Mouse (Mus musculus) neural tube, embryonic 12.5 days (tissue): ENCODE measurements around the gene Cfd. TPM values are rescaled to one million over a fixed set of nuclear protein-coding genes. Genes with fewer than 3 reads are reported as not detected.
A peak's percentile ranks its signal among the peaks of the same experiment; 100 is the strongest.

Experiments used
- ATAC-seq: fragments of 200-750 bp; cut with Nextera tagmentation; 2 replicates; pipeline ENCODE4 v1.8.0; 2017; ENCODE audit warnings: low read depth, mild to moderate bottlenecking, moderate TSS enrichment, moderate library complexity; ENCODE audit not compliant: low FRiP score
- H3K27ac ChIP-seq: fragments of 300-500 bp; sonication (generic); 2 replicates; pipeline ENCODE4 v1.5.1; 2016
- H3K27me3 ChIP-seq: fragments of 300-500 bp; sonication (generic); replicated peaks from 2 replicates; pipeline ENCODE4 v1.6.1; 2016; ENCODE audit warnings: mild to moderate bottlenecking
- H3K36me3 ChIP-seq: fragments of 300-500 bp; sonication (generic); 2 replicates; pipeline ENCODE4 v1.6.1; 2016; ENCODE audit warnings: mild to moderate bottlenecking
- H3K4me1 ChIP-seq: fragments of 300-500 bp; sonication (generic); 2 replicates; pipeline ENCODE4 v1.6.1; 2016
- H3K4me2 ChIP-seq: fragments of 300-500 bp; sonication (generic); replicated peaks from 2 replicates; pipeline ENCODE4 v1.6.1; 2016; ENCODE audit warnings: mild to moderate bottlenecking
- H3K4me3 ChIP-seq: fragments of 300-500 bp; sonication (generic); 2 replicates; pipeline ENCODE4 v1.5.1; 2016
- H3K9ac ChIP-seq: fragments of 300-500 bp; sonication (generic); 2 replicates; pipeline ENCODE4 v1.6.1; 2016; ENCODE audit warnings: mild to moderate bottlenecking
- H3K9me3 ChIP-seq: fragments of 300-500 bp; sonication (generic); 2 replicates; pipeline ENCODE4 v1.6.1; 2016; ENCODE audit warnings: mild to moderate bottlenecking
- WGBS: fragments of 180-500 bp; shearing (Covaris S2); methylation state at CpG from one replicate; pipeline ENCODE4 v1.1.7; 2016; 5-methylcytosine and 5-hydroxymethylcytosine counted together
- polyA plus RNA-seq: library from polyadenylated mRNA; unstranded; fragments of >200 nt; fragmentation: Nextera tagmentation; extraction: Ambion mirVana; gene quantifications from 2 replicates; pipeline ENCODE4 v1.2.1, GENCODE M21; 2016

Gene Cfd
- polyA plus RNA-seq, 1 experiment from 2014 or later: not detected

- Histone ChIP-seq H3K4me3 (no peak overlapping the region), H3K9me3 (no peaks in the 10 kb centered on the region), H3K4me2 (no peak overlapping the region), H3K9ac (no peak overlapping the region), H3K27me3 (peaks cover 17% of the 10 kb centered on the region), H3K4me1 (peaks cover 12% of the 10 kb centered on the region), H3K36me3 (peaks cover 48% of the 10 kb centered on the region), H3K27ac (no peak overlapping the region)
- 88% methylated on average over 13 of the region's 13 CpGs for WGBS
- no peak for ATAC-seq
Observed at GRCm38 (mm10) chr10:79896814-79897213, 6.2 kb downstream of the Cfd start.

- H3K27me3 ChIP-seq: peaks cover 17% of the 10 kb centered on the region
Observed at GRCm38 (mm10) chr10:79897316-79898245, 6.9 kb downstream of the Cfd start.

GRCm38 (mm10) chr10:79900951-79901410, 10.3 kb downstream of the Cfd start:
- WGBS: 8% methylated on average over 2 of the region's 2 CpGs
- Histone ChIP-seq H3K9me3 (no peaks in the 10 kb centered on the region), H3K27me3 (peaks cover 14% of the 10 kb centered on the region; the same call in 1 of the 2 replicates), H3K36me3 (peaks cover 61% of the 10 kb centered on the region), H3K27ac (no peak overlapping the region), H3K4me3 (no peak overlapping the region), H3K9ac (peak overlapping the region; percentile 3; the same call in 1 of the 2 replicates), H3K4me1 (peaks cover 12% of the 10 kb centered on the region), H3K4me2 (0 out of 2 replicates have a peak overlapping the region, but pooled peaks have one; percentile 7)
- peak; percentile 69 for ATAC-seq

More at GRCm38 (mm10) chr10:79897316-79898245, 6.9 kb downstream of the Cfd start:
- 51% methylated on average over 20 of the region's 20 CpGs for WGBS
- no peak overlapping the region for H3K4me3 ChIP-seq
- H3K36me3 ChIP-seq: peaks cover 52% of the 10 kb centered on the region
- H3K4me1 ChIP-seq: peaks cover 12% of the 10 kb centered on the region
- no peak overlapping the region for H3K9ac ChIP-seq
- H3K27ac ChIP-seq: no peak overlapping the region
- no peak overlapping the region for H3K4me2 ChIP-seq
- no peak for ATAC-seq
- H3K9me3 ChIP-seq: no peaks in the 10 kb centered on the region

- Histone ChIP-seq H3K9me3 (no peaks in the 10 kb centered on the region), H3K9ac (no peak overlapping the region), H3K4me1 (0 out of 2 replicates have a peak, but pooled peaks cover 5% of the 10 kb centered on the region), H3K27ac (no peak overlapping the region), H3K4me3 (no peak overlapping the region), H3K4me2 (no peak overlapping the region), H3K36me3 (peaks cover 52% of the 10 kb centered on the region), H3K27me3 (no peaks in the 10 kb centered on the region)
- whole genome bisulfite sequencing: 95% methylated on average over 9 of the region's 9 CpGs
- no peak for ATAC-seq
Observed at GRCm38 (mm10) chr10:79906712-79907111, 16.1 kb downstream of the Cfd start.

- Histone ChIP-seq H3K4me3 (no peak overlapping the region), H3K27me3 (no peaks in the 10 kb centered on the region), H3K4me2 (no peak overlapping the region), H3K9ac (no peak overlapping the region), H3K4me1 (0 out of 2 replicates have a peak, but pooled peaks cover 5% of the 10 kb centered on the region), H3K9me3 (no peaks in the 10 kb centered on the region), H3K36me3 (peaks cover 57% of the 10 kb centered on the region), H3K27ac (no peak overlapping the region)
- no peak for ATAC-seq
- 92% methylated on average over 10 of the region's 10 CpGs for WGBS
Observed at GRCm38 (mm10) chr10:79907415-79907814, 16.8 kb downstream of the Cfd start.

GRCm38 (mm10) chr10:79908167-79909091, 17.8 kb downstream of the Cfd start, which contains the start of gene Med16:
TSS of gene Med16 (minus strand) at chr10:79908923.
- Histone ChIP-seq H3K9me3 (no peaks in the 10 kb centered on the region), H3K9ac (peak within 1 kb of the TSS; percentile 83), H3K4me2 (peak within 1 kb of the TSS; percentile 53), H3K36me3 (peaks cover 51% of the 10 kb centered on the region), H3K27ac (peak within 1 kb of the TSS; percentile 90), H3K27me3 (no peaks in the 10 kb centered on the region), H3K4me1 (0 out of 2 replicates have a peak, but pooled peaks cover 5% of the 10 kb centered on the region), H3K4me3 (peak within 1 kb of the TSS; percentile 68)
- peak; percentile 93 for ATAC-seq
- WGBS: 2% methylated on average over 52 of the region's 52 CpGs

GRCm38 (mm10) chr10:79909092-79909922, 18.7 kb downstream of the Cfd start:
- H3K4me2 ChIP-seq: peak overlapping the region; percentile 38
- WGBS: 24% methylated on average over 14 of the region's 14 CpGs
- no peak overlapping the region for H3K4me3 ChIP-seq
- no peaks in the 10 kb centered on the region for H3K27me3 ChIP-seq
- H3K36me3 ChIP-seq: peaks cover 45% of the 10 kb centered on the region
- 0 out of 2 replicates have a peak, but pooled peaks cover 5% of the 10 kb centered on the region for H3K4me1 ChIP-seq
- no peaks in the 10 kb centered on the region for H3K9me3 ChIP-seq
- H3K27ac ChIP-seq: peak overlapping the region; percentile 15
- peak; percentile 49 for ATAC-seq
- H3K9ac ChIP-seq: no peak overlapping the region

GRCm38 (mm10) chr10:79910556-79910955, 19.9 kb downstream of the Cfd start, which contains the start of gene Gm26602:
TSS of gene Gm26602 (plus strand) at chr10:79910856.
- H3K9ac ChIP-seq: no peak within 1 kb of the TSS
- 0 out of 2 replicates have a peak within 1 kb of the TSS, but pooled peaks have one; percentile 38 for H3K4me2 ChIP-seq
- no peaks in the 10 kb centered on the region for H3K27me3 ChIP-seq
- WGBS: 93% methylated on average over 4 of the region's 4 CpGs
- peaks cover 11% of the 10 kb centered on the region for H3K4me1 ChIP-seq
- H3K36me3 ChIP-seq: peaks cover 35% of the 10 kb centered on the region
- H3K9me3 ChIP-seq: no peaks in the 10 kb centered on the region
- H3K27ac ChIP-seq: no peak within 1 kb of the TSS
- H3K4me3 ChIP-seq: no peak within 1 kb of the TSS
- ATAC-seq: no peak

- Histone ChIP-seq H3K27me3 (peaks cover 1% of the 10 kb centered on the region), H3K36me3 (peaks cover 21% of the 10 kb centered on the region), H3K4me2 (no peak overlapping the region), H3K9ac (no peak overlapping the region), H3K4me1 (peaks cover 24% of the 10 kb centered on the region), H3K4me3 (no peak overlapping the region), H3K27ac (no peak overlapping the region), H3K9me3 (no peaks in the 10 kb centered on the region)
- 67% methylated on average over 20 of the region's 20 CpGs for WGBS
- no peak for ATAC-seq
Observed at GRCm38 (mm10) chr10:79912412-79912811, 21.8 kb downstream of the Cfd start.

GRCm38 (mm10) chr10:79914131-79914947, 23.7 kb downstream of the Cfd start:
- Histone ChIP-seq H3K4me3 (peak overlapping the region; percentile 1; the same call in 1 of the 2 replicates), H3K27ac (no peak overlapping the region), H3K4me2 (no peak overlapping the region; the same call in 1 of the 2 replicates), H3K9ac (no peak overlapping the region), H3K36me3 (peaks cover 21% of the 10 kb centered on the region), H3K27me3 (peaks cover 21% of the 10 kb centered on the region), H3K4me1 (peaks cover 35% of the 10 kb centered on the region), H3K9me3 (peaks cover 3% of the 10 kb centered on the region; the same call in 1 of the 2 replicates)
- ATAC-seq: no peak
- 78% methylated on average over 11 of the region's 11 CpGs for WGBS
